Mouse (Mus musculus): ENCODE results near the gene Vps13d.
"Not testable (repeated sequence)": the region's sequence is repeated elsewhere in the genome, so short reads cannot be mapped to it uniquely, and the experiment has no call there.

Vps13d gene

GRCm38 (mm10) chr4:145211076-145211475, 16.3 kb upstream of the Vps13d start:
- DNase-seq (ENCODE audit: low spot score in 2 of 2), result no peak

- no peak for DNase-seq (ENCODE audit: low spot score in 2 of 2)
Observed at GRCm38 (mm10) chr4:145210564-145210963, 15.8 kb upstream of the Vps13d start.

DNA sequence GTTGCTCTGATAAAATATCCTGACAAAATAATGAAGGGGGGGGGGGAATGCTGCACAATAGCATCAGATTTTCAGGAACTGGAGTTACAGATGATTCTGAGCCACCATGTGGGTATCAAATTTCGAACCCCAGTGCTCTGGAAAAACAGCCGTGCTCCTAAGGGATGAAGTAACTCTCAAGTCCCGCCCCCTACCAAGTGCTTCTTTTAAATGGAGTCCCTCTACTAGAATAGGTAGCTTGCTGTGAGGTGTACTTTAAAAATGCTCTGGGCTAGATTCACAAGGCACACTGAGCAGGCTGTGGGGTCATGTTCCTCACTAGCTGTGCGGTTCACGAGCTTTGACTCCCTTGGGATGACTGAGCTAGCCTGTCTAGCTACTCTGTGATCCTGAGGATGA, 14.9 kb upstream of the Vps13d start:
- DNase-seq (ENCODE audit: low spot score in 2 of 2), result no peak

GRCm38 (mm10) chr4:145209076-145209689, 14.4 kb upstream of the Vps13d start:
- no peak for DNase-seq (ENCODE audit: low spot score in 2 of 2)

- peak in 1 of 2 experiments; percentile 45 for DNase-seq (ENCODE audit: low spot score in 2 of 2)
Observed at GRCm38 (mm10) chr4:145207718-145208371, 13.0 kb upstream of the Vps13d start.

- no peak for DNase-seq (ENCODE audit: low spot score in 2 of 2)
Observed at GRCm38 (mm10) chr4:145204779-145205178, 10.0 kb upstream of the Vps13d start.

DNA sequence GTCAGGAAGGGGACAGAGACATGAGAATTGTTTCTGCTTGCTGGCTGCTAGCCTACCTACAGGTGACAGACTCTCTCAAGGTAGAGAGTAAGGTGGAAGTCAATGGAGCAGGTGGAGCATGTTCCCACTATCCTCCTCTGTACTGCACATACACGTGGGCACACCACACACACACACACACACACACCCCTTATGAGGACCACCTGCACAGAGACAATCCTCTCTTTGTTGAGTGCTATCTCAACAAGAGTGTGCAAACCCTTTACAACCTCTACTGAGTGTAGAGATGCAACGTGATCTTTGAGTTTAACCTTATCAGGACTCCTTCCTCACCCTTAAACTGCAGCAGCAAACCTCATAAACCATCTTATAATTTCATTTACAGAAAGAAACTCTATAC, 8.5 kb upstream of the Vps13d start:
- DNase-seq (ENCODE audit: low spot score in 2 of 2), result no peak

DNA sequence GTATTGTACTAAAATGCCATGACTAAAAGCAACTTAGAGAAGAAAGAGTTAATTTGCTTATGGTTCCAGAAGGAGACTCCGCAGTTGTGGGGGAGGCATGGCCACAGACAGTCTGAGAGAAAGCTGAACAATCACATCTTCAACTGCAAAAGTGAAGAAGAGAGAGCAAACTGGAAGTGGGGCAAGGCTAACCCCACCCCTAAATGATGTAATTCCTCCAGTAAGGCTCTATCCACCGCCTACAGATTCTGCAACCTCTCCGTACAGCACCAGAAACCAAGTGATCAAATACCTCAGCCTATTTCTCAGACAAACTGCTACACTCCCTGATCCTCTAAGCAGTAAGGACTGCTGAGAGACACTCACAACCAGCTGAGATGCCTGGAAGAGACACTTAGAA, 6.6 kb upstream of the Vps13d start:
- no peak for DNase-seq (ENCODE audit: low spot score in 2 of 2)

DNA sequence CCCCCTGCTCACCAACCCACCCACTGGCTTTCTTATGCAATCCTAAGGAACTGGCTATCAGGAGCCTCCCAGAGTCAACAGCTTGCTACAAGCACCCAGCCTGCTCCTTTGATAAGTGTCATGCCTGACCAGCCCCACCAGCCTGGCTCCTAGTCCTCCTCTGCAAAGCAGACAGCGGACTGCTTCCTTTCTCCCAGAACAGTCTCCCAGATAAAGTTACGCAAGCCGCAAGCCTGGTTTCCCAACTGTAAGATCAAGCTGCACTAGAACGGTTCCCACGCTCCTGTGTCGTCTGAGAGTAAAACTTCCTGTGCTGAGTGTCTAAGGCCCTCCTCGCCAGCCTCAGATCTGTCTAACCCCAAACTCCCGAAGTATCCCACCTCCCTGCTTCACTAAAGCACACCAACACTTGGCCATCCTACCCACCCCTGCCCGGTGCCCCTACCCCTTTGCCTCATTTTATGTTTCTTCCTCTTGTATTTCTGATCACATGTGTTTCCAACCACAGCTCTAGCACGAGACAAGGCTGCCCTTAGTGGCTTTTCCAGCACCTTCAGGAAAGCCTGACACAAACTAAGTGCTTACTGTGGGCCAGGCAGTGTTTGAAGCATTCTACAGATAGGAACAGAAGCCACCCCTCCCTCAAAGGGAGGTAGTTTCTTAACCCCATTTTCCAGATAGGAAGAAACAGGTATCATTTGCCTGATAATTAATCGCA, 5.3 kb upstream of the Vps13d start:
- DNase-seq (ENCODE audit: low spot score in 2 of 2), result peak; percentile 29 to 34

- DNase-seq (ENCODE audit: low spot score in 2 of 2), result no peak
Observed at GRCm38 (mm10) chr4:145196586-145196985, 1.8 kb upstream of the Vps13d start.

GRCm38 (mm10) chr4:145195172-145195571, 367 bp upstream of the Vps13d start:
- no peak for DNase-seq (ENCODE audit: low spot score in 2 of 2)

DNA sequence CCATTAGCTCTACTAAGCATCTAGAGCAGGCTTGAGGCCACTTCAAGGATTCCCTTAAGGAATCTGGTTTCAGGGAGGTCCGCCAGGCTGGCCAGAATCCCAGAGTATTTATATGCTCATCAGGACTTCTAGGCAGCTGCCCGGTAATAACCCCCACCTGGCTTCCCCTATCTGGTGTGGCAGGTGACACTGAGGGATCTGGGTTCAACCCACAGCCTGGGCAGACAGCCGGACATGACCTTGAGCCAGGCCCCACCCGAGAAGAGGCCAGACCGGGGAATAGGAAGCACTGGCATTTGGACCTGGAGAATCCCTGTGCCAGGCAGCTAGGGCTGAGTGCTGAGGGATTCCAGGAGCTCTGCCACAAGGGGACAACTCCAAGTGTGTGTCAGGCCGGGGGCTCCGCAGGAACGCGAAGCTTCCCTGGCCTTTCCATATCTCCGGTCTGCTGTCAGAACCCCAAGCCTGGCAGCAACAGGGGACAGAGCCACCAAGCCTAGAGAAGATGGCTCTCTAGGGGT, 754 bp downstream of the Vps13d start:
- peak; percentile 19 for DNase-seq (ENCODE audit: low spot score in 2 of 2)

DNA sequence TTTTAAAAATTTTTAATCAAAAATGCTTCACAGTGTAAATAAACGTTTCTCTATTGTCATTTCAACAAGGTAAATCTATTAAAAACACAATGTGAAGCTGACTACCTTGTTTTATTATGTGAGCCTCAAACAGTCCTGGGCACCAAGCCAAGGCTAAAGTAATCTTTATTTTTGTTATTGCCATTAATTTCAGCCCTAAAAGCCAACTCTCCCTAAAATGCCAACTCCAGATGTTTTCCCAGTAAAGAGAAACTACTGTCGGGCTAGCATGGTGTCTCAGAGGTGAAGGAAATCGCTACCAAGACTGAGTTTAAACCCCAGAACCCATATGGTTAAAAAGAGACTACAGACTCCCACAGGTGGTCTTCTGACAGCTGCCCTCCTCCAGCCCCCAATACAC, 1.4 kb downstream of the Vps13d start:
- DNase-seq (ENCODE audit: low spot score in 2 of 2), result no peak

DNA sequence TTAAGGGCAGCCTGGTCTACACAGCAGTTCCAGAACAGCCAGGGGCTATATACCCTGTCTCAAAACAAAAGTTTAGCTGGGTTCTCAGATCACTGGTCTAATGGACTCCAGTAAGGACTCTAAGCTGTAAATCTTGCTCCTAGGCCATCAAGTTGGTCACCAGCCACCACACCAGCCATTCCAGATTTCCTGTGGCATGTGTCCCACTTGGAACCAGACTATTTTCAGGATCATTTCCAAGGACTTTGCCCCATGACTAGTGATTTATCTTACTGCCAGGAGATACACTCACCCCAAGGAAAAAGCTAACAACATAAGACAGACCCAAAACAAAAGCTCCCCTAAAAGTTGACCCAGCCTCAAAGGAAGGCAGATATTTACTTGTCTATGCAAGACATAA, 2.1 kb downstream of the Vps13d start:
- no peak for DNase-seq (ENCODE audit: low spot score in 2 of 2)

- no peak for DNase-seq (ENCODE audit: low spot score in 2 of 2)
Observed at GRCm38 (mm10) chr4:145188561-145188960, 6.2 kb downstream of the Vps13d start.

- no peak for DNase-seq (ENCODE audit: low spot score in 2 of 2)
Observed at GRCm38 (mm10) chr4:145187619-145188018, 7.2 kb downstream of the Vps13d start.

- no peak for DNase-seq (ENCODE audit: low spot score in 2 of 2)
Observed at GRCm38 (mm10) chr4:145178918-145179549, 15.8 kb downstream of the Vps13d start.

GRCm38 (mm10) chr4:145165542-145165941, 29.3 kb downstream of the Vps13d start:
- not testable (repeated sequence) for DNase-seq (ENCODE audit: low spot score in 2 of 2)

DNA sequence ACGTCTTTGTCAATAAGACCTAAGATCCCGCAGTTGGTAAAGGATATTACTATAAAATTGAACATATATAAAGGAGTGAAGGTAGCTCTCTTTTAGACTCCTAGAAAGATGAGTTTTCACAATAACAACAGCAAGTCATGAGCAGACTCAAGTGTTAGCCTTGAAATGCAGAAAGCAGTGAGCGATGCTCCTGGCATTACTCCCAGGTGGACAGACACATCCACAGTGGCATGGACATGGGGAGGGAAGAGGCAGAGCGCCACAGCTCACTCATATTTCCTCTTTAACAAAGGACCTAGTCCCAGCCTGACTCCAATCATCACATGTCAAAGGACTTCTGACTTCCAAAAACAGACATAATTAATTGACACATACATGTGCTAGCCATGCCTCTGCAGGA, 30.7 kb downstream of the Vps13d start:
- DNase-seq (ENCODE audit: low spot score in 2 of 2), result no peak

DNA sequence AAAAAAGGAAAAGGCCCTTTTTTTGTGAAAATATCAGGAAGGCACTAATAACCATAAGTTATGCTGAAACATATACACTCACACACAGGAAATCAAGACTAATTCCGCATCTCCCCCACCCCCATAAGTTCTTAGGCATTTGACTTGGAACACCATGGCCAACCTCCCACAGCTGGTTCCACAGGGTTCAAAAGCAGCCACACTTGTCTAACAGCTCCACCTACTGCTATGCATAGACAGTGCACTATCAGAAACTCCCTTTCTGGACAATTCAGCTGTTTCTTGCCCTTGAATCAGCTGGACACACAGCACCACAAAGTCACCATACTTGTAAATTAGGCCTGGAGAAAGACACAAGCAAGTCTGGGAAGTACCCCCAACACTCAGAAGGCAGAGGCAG, 33.6 kb downstream of the Vps13d start:
- DNase-seq (ENCODE audit: low spot score in 2 of 2), result peak in 1 of 2 experiments; percentile 16

DNA sequence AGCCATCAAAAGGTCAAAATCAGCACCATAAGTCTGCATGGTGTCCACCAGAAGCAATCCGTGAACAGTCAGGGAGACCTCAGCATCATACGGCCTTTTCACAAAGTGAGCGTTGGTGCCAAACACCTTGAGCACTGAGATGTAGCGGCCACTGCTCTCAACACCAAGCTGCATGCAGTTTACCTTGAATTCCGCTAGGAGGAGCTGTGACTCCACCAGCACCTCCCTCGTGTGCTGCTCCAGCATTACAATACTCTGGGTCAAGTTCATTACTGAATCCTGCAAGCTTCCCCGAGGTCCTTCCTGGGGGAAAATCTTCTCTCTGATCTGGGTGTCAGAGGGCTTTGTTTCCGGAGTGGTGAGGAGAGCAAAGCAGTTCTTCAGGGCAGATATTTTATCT, 38.8 kb downstream of the Vps13d start:
- peak; percentile 33 to 54 for DNase-seq (ENCODE audit: low spot score in 2 of 2)

GRCm38 (mm10) chr4:145151103-145151486, 43.7 kb downstream of the Vps13d start:
- DNase-seq (ENCODE audit: low spot score in 2 of 2), result no peak

Measured in frontal cortex, postnatal 36 days (tissue).